20 mouse cellular contexts compared by ENCODE assay signal in genomic region chr6:12140596-12140995, GRCm38 (mm10).
DNase-seq lines count a peak whose midpoint lies in the region; ATAC-seq lines count a peak whose summit lies in the region.
"Had no signal": no experiment of that assay in that cellular context is flagged by ENCODE, and none has a peak within 500 bp of the region (broad histone marks: within the 10 kb centered on the region; RNA-seq: fewer than 3 reads in every experiment).

No protein-coding gene starts in this region.

- no peak overlapping the region for H3K9ac ChIP-seq in neural tube, embryonic 15.5 days (replicated peaks)
- H3K9ac ChIP-seq: embryonic facial prominence, embryonic 12.5 days; forebrain, embryonic 15.5 days; heart, embryonic 13.5 days; hindbrain, embryonic 15.5 days had no signal

- H3K27ac ChIP-seq in neural tube, embryonic 15.5 days (replicated peaks) = no peak overlapping the region
- H3K27ac ChIP-seq: embryonic facial prominence, embryonic 12.5 days; forebrain, embryonic 15.5 days; heart, embryonic 13.5 days; hindbrain, embryonic 15.5 days had no signal

- peak; percentile 13 to 68 for DNase-seq in adrenal gland, adult (ENCODE audit: inconsistent age in 2 of 2, low spot score in 1 of 2)
- no peak for DNase-seq in adrenal gland, postnatal 4 days (ENCODE audit: low spot score in 2 of 2)
- DNase-seq in ovary, adult 18-20 months (ENCODE audit: low spot score) = peak; percentile 13
- no peak for DNase-seq in ovary, postnatal 14 days (ENCODE audit: low spot score)
- DNase-seq in adrenal gland, postnatal 10 days = peak; percentile 43
- no peak for DNase-seq in right cerebral cortex, postnatal 36 days (ENCODE audit: low spot score in 2 of 2)
- DNase-seq: B cell, adult 2 months; cerebellum, adult 11-12 months; cerebellum, adult 9-10 months; cerebellum, postnatal 25 days; gastrocnemius, postnatal 36 days; heart, adult 11 months; heart, postnatal 36 days had no signal

- no peaks in the 10 kb centered on the region for H3K9me3 ChIP-seq in neural tube, embryonic 15.5 days (replicated peaks)
- H3K9me3 ChIP-seq: embryonic facial prominence, embryonic 12.5 days; forebrain, embryonic 15.5 days; G1E; heart, embryonic 13.5 days; hindbrain, embryonic 15.5 days had no signal

- ATAC-seq in neural tube, embryonic 15.5 days (ENCODE audit: low FRiP score) = no peak
- ATAC-seq: CD4-positive, CD25-positive, alpha-beta regulatory T cell, adult 4 months; forebrain, embryonic 15.5 days had no signal

- WGBS in neural tube, embryonic 15.5 days = 87% methylated on average over 2 of the region's 2 CpGs

- H3K4me3 ChIP-seq in neural tube, embryonic 15.5 days (replicated peaks) = no peak overlapping the region
- H3K4me3 ChIP-seq: embryonic facial prominence, embryonic 12.5 days; forebrain, embryonic 15.5 days; heart, embryonic 13.5 days; hindbrain, embryonic 15.5 days had no signal

- no peaks in the 10 kb centered on the region for H3K27me3 ChIP-seq in neural tube, embryonic 15.5 days (replicated peaks)
- H3K27me3 ChIP-seq: embryonic facial prominence, embryonic 12.5 days; forebrain, embryonic 15.5 days; heart, embryonic 13.5 days; hindbrain, embryonic 15.5 days had no signal

- no peaks in the 10 kb centered on the region; the same call in 1 of the 2 replicates for H3K4me1 ChIP-seq in neural tube, embryonic 15.5 days
- H3K4me1 ChIP-seq: embryonic facial prominence, embryonic 12.5 days had no signal

- H3K36me3 ChIP-seq in neural tube, embryonic 15.5 days = no peaks in the 10 kb centered on the region
- H3K36me3 ChIP-seq: embryonic facial prominence, embryonic 12.5 days; forebrain, embryonic 15.5 days; G1E; heart, embryonic 13.5 days; hindbrain, embryonic 15.5 days had no signal

- no peak overlapping the region for H3K4me2 ChIP-seq in neural tube, embryonic 15.5 days
- H3K4me2 ChIP-seq: embryonic facial prominence, embryonic 12.5 days; forebrain, embryonic 15.5 days; heart, embryonic 13.5 days; hindbrain, embryonic 15.5 days had no signal

Comparison
In these comparisons a context has a peak if more than half of its experiments do, and no peak if none do; other contexts are left out.
1. DNase-seq: peak in adrenal gland, adult (2 of 2), ovary, adult 18-20 months (single experiment) and adrenal gland, postnatal 10 days (single experiment); none in adrenal gland, postnatal 4 days (0 of 2), ovary, postnatal 14 days (single experiment) and right cerebral cortex, postnatal 36 days (0 of 2).